Mouse (Mus musculus): ENCODE data around the gene Arl8a. TPM values are rescaled to one million over a fixed set of nuclear protein-coding genes. Genes with fewer than 3 reads are reported as not detected.
"Not testable (repeated sequence)": the region's sequence is repeated elsewhere in the genome, so short reads cannot be mapped to it uniquely, and the experiment has no call there.

Gene Arl8a
- 10 to 100 TPM; 10.3 to 10.6 TPM for polyA plus RNA-seq (2017; shearing (Covaris generic))

GRCm38 (mm10) chr1:135146077-135146945 is at the start of gene Arl8a:
Gene Arl8a, plus strand, starts transcription at chr1:135146824.
- peak; percentile 71 for ATAC-seq

- no peak for ATAC-seq
Measured at GRCm38 (mm10) chr1:135097441-135097840, 49.2 kb upstream of the Arl8a start.

- ATAC-seq: no peak
Measured at GRCm38 (mm10) chr1:135098441-135098840, 48.2 kb upstream of the Arl8a start.

- no peak for ATAC-seq
Measured at GRCm38 (mm10) chr1:135100400-135100799, 46.2 kb upstream of the Arl8a start.

GRCm38 (mm10) chr1:135105124-135105523 is 41.5 kb upstream of the Arl8a start, which contains the start of gene Lgr6:
Gene Lgr6, minus strand, starts transcription at chr1:135105276.
- peak; percentile 62 for ATAC-seq

GRCm38 (mm10) chr1:135105951-135106350 is 40.7 kb upstream of the Arl8a start:
- ATAC-seq: peak; percentile 75

GRCm38 (mm10) chr1:135108611-135109010 is 38.0 kb upstream of the Arl8a start:
- ATAC-seq: no peak

- no peak for ATAC-seq
Measured at GRCm38 (mm10) chr1:135110075-135110474, 36.5 kb upstream of the Arl8a start.

- ATAC-seq: not testable (repeated sequence)
Measured at GRCm38 (mm10) chr1:135111271-135111670, 35.4 kb upstream of the Arl8a start.

GRCm38 (mm10) chr1:135112661-135113060 is 34.0 kb upstream of the Arl8a start:
- peak; percentile 91 for ATAC-seq

GRCm38 (mm10) chr1:135124573-135125363 is 21.9 kb upstream of the Arl8a start:
- ATAC-seq: no peak

GRCm38 (mm10) chr1:135125990-135126389 is 20.6 kb upstream of the Arl8a start:
- ATAC-seq: no peak

GRCm38 (mm10) chr1:135126443-135127027 is 20.1 kb upstream of the Arl8a start:
- ATAC-seq: no peak

- ATAC-seq: peak; percentile 5
Measured at GRCm38 (mm10) chr1:135128011-135128441, 18.6 kb upstream of the Arl8a start.

GRCm38 (mm10) chr1:135128986-135129385 is 17.6 kb upstream of the Arl8a start:
- no peak for ATAC-seq

GRCm38 (mm10) chr1:135129543-135130183 is 17.0 kb upstream of the Arl8a start:
- no peak for ATAC-seq

GRCm38 (mm10) chr1:135130376-135131018 is 16.1 kb upstream of the Arl8a start:
- no peak for ATAC-seq

- peak; percentile 55 for ATAC-seq
Measured at GRCm38 (mm10) chr1:135131034-135131433, 15.6 kb upstream of the Arl8a start.

- no peak for ATAC-seq
Measured at GRCm38 (mm10) chr1:135131560-135131959, 15.1 kb upstream of the Arl8a start.

GRCm38 (mm10) chr1:135132473-135132872 is 14.2 kb upstream of the Arl8a start, which contains the start of gene Ptpn7:
Gene Ptpn7, plus strand, starts transcription at chr1:135132700.
- peak; percentile 62 for ATAC-seq

- peak; percentile 51 for ATAC-seq
Measured at GRCm38 (mm10) chr1:135132893-135133369, 13.7 kb upstream of the Arl8a start.

Measured in activated CD4-positive, CD25-positive, alpha-beta regulatory T cell, adult 4 months (primary cell).